Mouse (Mus musculus): ENCODE results near the gene 1700007K13Rik. TPM values are rescaled to one million over a fixed set of nuclear protein-coding genes. Genes with fewer than 3 reads are reported as not detected.
"Not testable (repeated sequence)": the region's sequence is repeated elsewhere in the genome, so short reads cannot be mapped to it uniquely, and the experiment has no call there.

1700007K13Rik gene
- 0.59 and 0.75 TPM in 2 replicates for polyA plus RNA-seq (2016; fragmentation: Nextera tagmentation; extraction: Ambion mirVana)

- peak; percentile 48; the same call in 1 of the 2 replicates for ATAC-seq (ENCODE audit: low FRiP score, low read depth)
- Histone ChIP-seq H3K4me1 (peaks cover 22% of the 10 kb centered on the region), H3K9ac (replicated peaks) (peak within 1 kb of the TSS; percentile 41; the same call in 1 of the 2 replicates), H3K4me3 (peak within 1 kb of the TSS; percentile 27), H3K4me2 (replicated peaks) (peak within 1 kb of the TSS; percentile 56), H3K9me3 (no peaks in the 10 kb centered on the region), H3K27ac (replicated peaks) (no peak within 1 kb of the TSS), H3K36me3 (peaks cover 23% of the 10 kb centered on the region), H3K27me3 (peaks cover 16% of the 10 kb centered on the region)
- WGBS, result 4% methylated on average over 25 of the region's 25 CpGs
These were observed at the start of gene 1700007K13Rik for GRCm38 (mm10) chr2:28465836-28466518. 1700007K13Rik (minus strand) TSS chr2:28466332.

- peaks cover 10% of the 10 kb centered on the region; the same call in 1 of the 2 replicates for H3K36me3 ChIP-seq
- WGBS, result 15% methylated on average over 5 of the region's 5 CpGs
- H3K4me2 ChIP-seq (replicated peaks), result peak overlapping the region; percentile 85
- no peak for ATAC-seq (ENCODE audit: low FRiP score, low read depth)
- H3K9ac ChIP-seq (replicated peaks), result peak overlapping the region; percentile 94
- peaks cover 9% of the 10 kb centered on the region; the same call in 1 of the 2 replicates for H3K27me3 ChIP-seq
- peak overlapping the region; percentile 82 for H3K4me3 ChIP-seq
- no peaks in the 10 kb centered on the region for H3K9me3 ChIP-seq
- peak overlapping the region; percentile 88 for H3K27ac ChIP-seq (replicated peaks)
- peaks cover 56% of the 10 kb centered on the region for H3K4me1 ChIP-seq
These were observed 48.4 kb upstream of the 1700007K13Rik start for GRCm38 (mm10) chr2:28514489-28514888.

- H3K4me3 ChIP-seq, result peak overlapping the region; percentile 82
- H3K27ac ChIP-seq (replicated peaks), result peak overlapping the region; percentile 88
- WGBS, result 5% methylated on average over 47 of the region's 47 CpGs
- H3K9ac ChIP-seq (replicated peaks), result peak overlapping the region; percentile 94
- peaks cover 49% of the 10 kb centered on the region for H3K4me1 ChIP-seq
- peak overlapping the region; percentile 85 for H3K4me2 ChIP-seq (replicated peaks)
- no peaks in the 10 kb centered on the region for H3K9me3 ChIP-seq
- peak; percentile 50 for ATAC-seq (ENCODE audit: low FRiP score, low read depth)
- peaks cover 10% of the 10 kb centered on the region; the same call in 1 of the 2 replicates for H3K36me3 ChIP-seq
- peaks cover 9% of the 10 kb centered on the region; the same call in 1 of the 2 replicates for H3K27me3 ChIP-seq
These were observed 47.6 kb upstream of the 1700007K13Rik start for GRCm38 (mm10) chr2:28513431-28514370.

- Histone ChIP-seq H3K36me3 (peaks cover 10% of the 10 kb centered on the region; the same call in 1 of the 2 replicates), H3K4me3 (peak within 1 kb of the TSS; percentile 82), H3K9me3 (no peaks in the 10 kb centered on the region), H3K9ac (replicated peaks) (peak within 1 kb of the TSS; percentile 94), H3K27ac (replicated peaks) (peak within 1 kb of the TSS; percentile 88), H3K27me3 (peaks cover 9% of the 10 kb centered on the region; the same call in 1 of the 2 replicates), H3K4me2 (replicated peaks) (peak within 1 kb of the TSS; percentile 85), H3K4me1 (peaks cover 41% of the 10 kb centered on the region)
- peak; percentile 70 for ATAC-seq (ENCODE audit: low FRiP score, low read depth)
- WGBS, result 0% methylated on average over 46 of the region's 71 CpGs
These were observed 46.8 kb upstream of the 1700007K13Rik start, which contains the start of gene Ralgds for GRCm38 (mm10) chr2:28512798-28513401. Ralgds (plus strand) TSS chr2:28513125.

- H3K9ac ChIP-seq (replicated peaks); ATAC-seq (ENCODE audit: low FRiP score, low read depth); H3K9me3 ChIP-seq; H3K27me3 ChIP-seq; H3K27ac ChIP-seq (replicated peaks); H3K36me3 ChIP-seq; H3K4me3 ChIP-seq; H3K4me2 ChIP-seq (replicated peaks): not testable (repeated sequence)
- WGBS, result 55% methylated on average over 5 of the region's 5 CpGs
- H3K4me1 ChIP-seq, result peaks cover 28% of the 10 kb centered on the region
These were observed 45.5 kb upstream of the 1700007K13Rik start for GRCm38 (mm10) chr2:28511600-28511999.

- H3K27ac ChIP-seq (replicated peaks), result no peak overlapping the region
- H3K4me3 ChIP-seq, result no peak overlapping the region
- H3K4me2 ChIP-seq (replicated peaks), result no peak overlapping the region
- no peak for ATAC-seq (ENCODE audit: low FRiP score, low read depth)
- H3K9me3 ChIP-seq, result no peaks in the 10 kb centered on the region
- H3K27me3 ChIP-seq, result peaks cover 6% of the 10 kb centered on the region; the same call in 1 of the 2 replicates
- WGBS, result 90% methylated on average over 6 of the region's 6 CpGs
- H3K9ac ChIP-seq (replicated peaks), result no peak overlapping the region
- no peaks in the 10 kb centered on the region for H3K4me1 ChIP-seq
- no peaks in the 10 kb centered on the region for H3K36me3 ChIP-seq
These were observed 40.2 kb upstream of the 1700007K13Rik start for GRCm38 (mm10) chr2:28506291-28506690.

GRCm38 (mm10) chr2:28505795-28506194, 39.7 kb upstream of the 1700007K13Rik start, which contains the start of gene Gm10134:
Gm10134 (plus strand) TSS chr2:28506095.
- no peak within 1 kb of the TSS for H3K9ac ChIP-seq (replicated peaks)
- H3K4me1 ChIP-seq, result no peaks in the 10 kb centered on the region
- 0 out of 2 replicates have a peak, but pooled peaks cover 1% of the 10 kb centered on the region for H3K27me3 ChIP-seq
- no peak within 1 kb of the TSS for H3K27ac ChIP-seq (replicated peaks)
- ATAC-seq (ENCODE audit: low FRiP score, low read depth), result no peak
- no peaks in the 10 kb centered on the region for H3K9me3 ChIP-seq
- no peak within 1 kb of the TSS for H3K4me2 ChIP-seq (replicated peaks)
- no peak within 1 kb of the TSS for H3K4me3 ChIP-seq
- H3K36me3 ChIP-seq, result no peaks in the 10 kb centered on the region
- WGBS, result 84% methylated on average over 3 of the region's 3 CpGs

- H3K4me2 ChIP-seq (replicated peaks), result no peak overlapping the region
- H3K27me3 ChIP-seq, result no peaks in the 10 kb centered on the region
- H3K27ac ChIP-seq (replicated peaks), result no peak overlapping the region
- no peaks in the 10 kb centered on the region for H3K4me1 ChIP-seq
- H3K4me3 ChIP-seq, result no peak overlapping the region
- H3K9ac ChIP-seq (replicated peaks), result no peak overlapping the region
- 89% methylated on average over 13 of the region's 13 CpGs for WGBS
- no peaks in the 10 kb centered on the region for H3K9me3 ChIP-seq
- no peaks in the 10 kb centered on the region for H3K36me3 ChIP-seq
- no peak for ATAC-seq (ENCODE audit: low FRiP score, low read depth)
These were observed 38.5 kb upstream of the 1700007K13Rik start for GRCm38 (mm10) chr2:28504676-28505075.

GRCm38 (mm10) chr2:28502987-28503386, 36.9 kb upstream of the 1700007K13Rik start:
- H3K9me3 ChIP-seq, result no peaks in the 10 kb centered on the region
- no peak overlapping the region for H3K27ac ChIP-seq (replicated peaks)
- no peaks in the 10 kb centered on the region for H3K36me3 ChIP-seq
- ATAC-seq (ENCODE audit: low FRiP score, low read depth), result no peak
- H3K4me3 ChIP-seq, result no peak overlapping the region
- H3K4me1 ChIP-seq, result no peaks in the 10 kb centered on the region
- H3K4me2 ChIP-seq (replicated peaks), result no peak overlapping the region
- no peaks in the 10 kb centered on the region for H3K27me3 ChIP-seq
- 88% methylated on average over 10 of the region's 10 CpGs for WGBS
- no peak overlapping the region for H3K9ac ChIP-seq (replicated peaks)

- no peak overlapping the region for H3K27ac ChIP-seq (replicated peaks)
- H3K4me1 ChIP-seq, result no peaks in the 10 kb centered on the region
- ATAC-seq (ENCODE audit: low FRiP score, low read depth), result no peak
- no peaks in the 10 kb centered on the region for H3K36me3 ChIP-seq
- H3K4me2 ChIP-seq (replicated peaks), result no peak overlapping the region
- no peaks in the 10 kb centered on the region for H3K9me3 ChIP-seq
- no peak overlapping the region for H3K9ac ChIP-seq (replicated peaks)
- H3K4me3 ChIP-seq, result no peak overlapping the region
- WGBS, result 89% methylated on average over 4 of the region's 4 CpGs
- H3K27me3 ChIP-seq, result no peaks in the 10 kb centered on the region
These were observed 32.3 kb upstream of the 1700007K13Rik start for GRCm38 (mm10) chr2:28498431-28498830.

- 84% methylated on average over 5 of the region's 5 CpGs for WGBS
- Histone ChIP-seq H3K9ac (replicated peaks) (no peak overlapping the region), H3K36me3 (no peaks in the 10 kb centered on the region), H3K4me3 (no peak overlapping the region), H3K9me3 (no peaks in the 10 kb centered on the region), H3K4me1 (no peaks in the 10 kb centered on the region), H3K4me2 (replicated peaks) (no peak overlapping the region), H3K27ac (replicated peaks) (no peak overlapping the region), H3K27me3 (no peaks in the 10 kb centered on the region)
- ATAC-seq (ENCODE audit: low FRiP score, low read depth), result no peak
These were observed 31.4 kb upstream of the 1700007K13Rik start for GRCm38 (mm10) chr2:28497561-28497960.
